16 mouse cellular contexts compared by ENCODE assay signal in the genomic region with DNA sequence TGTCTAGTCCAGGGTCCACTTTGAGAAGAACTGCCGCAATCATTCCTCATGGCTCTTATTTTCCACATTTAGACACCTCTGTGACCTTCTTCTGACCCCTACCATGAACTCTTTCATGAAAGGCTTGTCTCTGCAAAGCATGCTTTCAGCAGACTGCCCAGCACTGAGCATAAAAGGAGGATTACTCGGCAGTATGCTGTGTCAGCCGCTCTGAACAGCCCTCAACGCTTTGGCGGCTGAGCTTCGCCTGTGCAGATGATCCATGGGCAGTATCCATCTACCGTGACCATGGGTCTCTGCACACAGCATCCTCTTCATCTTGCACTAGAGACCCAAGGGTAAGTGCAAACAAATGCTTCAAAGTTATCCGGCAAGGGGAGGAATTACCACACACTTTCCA.
DNase-seq lines count a peak whose midpoint lies in the region; ATAC-seq and TF ChIP-seq lines count a peak whose summit lies in the region.
"Had no signal": no experiment of that assay in that cellular context is flagged by ENCODE, and none has a peak within 500 bp of the region (broad histone marks: within the 10 kb centered on the region; RNA-seq: fewer than 3 reads in every experiment).

No protein-coding gene starts in this region.

- ATAC-seq in lung, embryonic 14.5 days (ENCODE audit: insufficient read depth), result peak; percentile 35; the same call in 1 of the 2 replicates
- ATAC-seq in forebrain, embryonic 16.5 days, result peak; percentile 49; the same call in 1 of the 2 replicates
- no peak for ATAC-seq in neural tube, embryonic 11.5 days (ENCODE audit: insufficient read depth, low FRiP score, low TSS enrichment)
- ATAC-seq: intestine, embryonic 16.5 days had no signal

- no peak overlapping the region for H3K4me2 ChIP-seq in lung, embryonic 14.5 days
- H3K4me2 ChIP-seq in forebrain, embryonic 16.5 days (ENCODE audit: low read length), result no peak overlapping the region
- no peak overlapping the region for H3K4me2 ChIP-seq in neural tube, embryonic 11.5 days (ENCODE audit: low read depth)
- H3K4me2 ChIP-seq: limb, embryonic 13.5 days; lung, embryonic 15.5 days had no signal

- H3K9me3 ChIP-seq in heart, embryonic 10.5 days, result no peaks in the 10 kb centered on the region
- H3K9me3 ChIP-seq in lung, embryonic 14.5 days (ENCODE audit: low read depth, low read length), result no peaks in the 10 kb centered on the region
- H3K9me3 ChIP-seq in forebrain, embryonic 16.5 days (ENCODE audit: control insufficient read depth, low read length), result no peaks in the 10 kb centered on the region
- H3K9me3 ChIP-seq in neural tube, embryonic 11.5 days (ENCODE audit: control insufficient read depth, low read length), result no peaks in the 10 kb centered on the region
- H3K9me3 ChIP-seq: lung, embryonic 15.5 days had no signal

- no peak overlapping the region for H3K4me3 ChIP-seq in heart, embryonic 10.5 days
- H3K4me3 ChIP-seq in lung, embryonic 14.5 days (ENCODE audit: low read depth, low read length), result no peak overlapping the region
- H3K4me3 ChIP-seq in forebrain, embryonic 16.5 days (replicated peaks; ENCODE audit: low read length), result no peak overlapping the region
- H3K4me3 ChIP-seq in neural tube, embryonic 11.5 days (ENCODE audit: low read depth, low read length), result no peak overlapping the region
- H3K4me3 ChIP-seq: limb, embryonic 13.5 days; lung, embryonic 15.5 days had no signal

- no peak overlapping the region for H3K9ac ChIP-seq in lung, embryonic 14.5 days
- H3K9ac ChIP-seq in forebrain, embryonic 16.5 days (replicated peaks; ENCODE audit: low read depth, low read length), result no peak overlapping the region
- H3K9ac ChIP-seq in neural tube, embryonic 11.5 days (ENCODE audit: low read length), result no peak overlapping the region
- H3K9ac ChIP-seq: limb, embryonic 13.5 days; lung, embryonic 15.5 days had no signal

- peaks cover 37% of the 10 kb centered on the region for H3K4me1 ChIP-seq in heart, embryonic 10.5 days
- no peaks in the 10 kb centered on the region for H3K4me1 ChIP-seq in lung, embryonic 14.5 days (ENCODE audit: insufficient read depth)
- H3K4me1 ChIP-seq in forebrain, embryonic 16.5 days (replicated peaks; ENCODE audit: control insufficient read depth, insufficient read depth, low read length), result 0 out of 2 replicates have a peak, but pooled peaks cover 4% of the 10 kb centered on the region
- H3K4me1 ChIP-seq in neural tube, embryonic 11.5 days (ENCODE audit: control insufficient read depth, insufficient read depth, low read length), result no peaks in the 10 kb centered on the region; the same call in 1 of the 2 replicates
- H3K4me1 ChIP-seq: limb, embryonic 13.5 days had no signal

- no peak for DNase-seq in heart, embryonic 10.5 days (ENCODE audit: low spot score)
- DNase-seq in heart, adult 9 months (ENCODE audit: low spot score in 2 of 2), result no peak
- DNase-seq in lung, embryonic 14.5 days, result no peak
- DNase-seq in lung, adult 18-20 months, result no peak
- DNase-seq in neural tube, embryonic 11.5 days (ENCODE audit: low spot score), result peak; percentile 22
- DNase-seq in thymus, postnatal 25 days, result no peak
- no peak for DNase-seq in left cerebral cortex, postnatal 25 days (ENCODE audit: low spot score in 2 of 2)
- DNase-seq: adrenal gland, postnatal 25 days; gastrocnemius, postnatal 36 days; kidney, postnatal 25 days; layer of hippocampus, postnatal 36 days; right cerebral cortex, postnatal 25 days had no signal

- H3K27me3 ChIP-seq in heart, embryonic 10.5 days (ENCODE audit: insufficient read depth, poor library complexity, severe bottlenecking), result no peaks in the 10 kb centered on the region
- no peaks in the 10 kb centered on the region for H3K27me3 ChIP-seq in lung, embryonic 14.5 days (ENCODE audit: insufficient read depth, low read length)
- H3K27me3 ChIP-seq in forebrain, embryonic 16.5 days (replicated peaks; ENCODE audit: control insufficient read depth, insufficient read depth, low read length), result no peaks in the 10 kb centered on the region
- no peaks in the 10 kb centered on the region for H3K27me3 ChIP-seq in neural tube, embryonic 11.5 days (ENCODE audit: control insufficient read depth, insufficient read depth, low read length)
- H3K27me3 ChIP-seq: limb, embryonic 13.5 days; lung, embryonic 15.5 days had no signal

- 45% methylated on average over 8 of the region's 8 CpGs for WGBS in heart, embryonic 10.5 days
- 61% methylated on average over 8 of the region's 8 CpGs for WGBS in lung, embryonic 14.5 days
- 16% methylated on average over 8 of the region's 8 CpGs for WGBS in forebrain, embryonic 16.5 days
- 39% methylated on average over 8 of the region's 8 CpGs for WGBS in neural tube, embryonic 11.5 days

- TF ChIP-seq CTCF in lung, embryonic 14.5 days (IDR thresholded peaks at IDR 0.05; ENCODE audit: low read depth), result no peak

- intact Hi-C loops in left cerebral cortex, postnatal 25 days (cut with DNase I), result no loop called here

- H3K36me3 ChIP-seq in heart, embryonic 10.5 days, result no peaks in the 10 kb centered on the region
- H3K36me3 ChIP-seq in lung, embryonic 14.5 days (ENCODE audit: insufficient read depth), result no peaks in the 10 kb centered on the region
- no peaks in the 10 kb centered on the region for H3K36me3 ChIP-seq in forebrain, embryonic 16.5 days (ENCODE audit: control insufficient read depth, insufficient read depth)
- H3K36me3 ChIP-seq in neural tube, embryonic 11.5 days (ENCODE audit: control insufficient read depth, insufficient read depth, low read length), result no peaks in the 10 kb centered on the region
- H3K36me3 ChIP-seq: limb, embryonic 13.5 days; lung, embryonic 15.5 days had no signal

- H3K27ac ChIP-seq in heart, embryonic 10.5 days, result peak overlapping the region; percentile 53
- H3K27ac ChIP-seq in lung, embryonic 14.5 days (ENCODE audit: low read depth), result no peak overlapping the region
- no peak overlapping the region for H3K27ac ChIP-seq in forebrain, embryonic 16.5 days (ENCODE audit: low read length)
- no peak overlapping the region for H3K27ac ChIP-seq in neural tube, embryonic 11.5 days (ENCODE audit: low read depth, low read length)
- H3K27ac ChIP-seq: limb, embryonic 13.5 days; lung, embryonic 15.5 days had no signal
